Mouse (Mus musculus) lung, postnatal 36 days (tissue): ENCODE measurements around the gene Slc9b2.

Source experiments
- DNase-seq: peaks from one replicate; pipeline ENCODE4 v3.0.0; 2022; ENCODE audit warnings: mixed read lengths

The Slc9b2 gene

DNA sequence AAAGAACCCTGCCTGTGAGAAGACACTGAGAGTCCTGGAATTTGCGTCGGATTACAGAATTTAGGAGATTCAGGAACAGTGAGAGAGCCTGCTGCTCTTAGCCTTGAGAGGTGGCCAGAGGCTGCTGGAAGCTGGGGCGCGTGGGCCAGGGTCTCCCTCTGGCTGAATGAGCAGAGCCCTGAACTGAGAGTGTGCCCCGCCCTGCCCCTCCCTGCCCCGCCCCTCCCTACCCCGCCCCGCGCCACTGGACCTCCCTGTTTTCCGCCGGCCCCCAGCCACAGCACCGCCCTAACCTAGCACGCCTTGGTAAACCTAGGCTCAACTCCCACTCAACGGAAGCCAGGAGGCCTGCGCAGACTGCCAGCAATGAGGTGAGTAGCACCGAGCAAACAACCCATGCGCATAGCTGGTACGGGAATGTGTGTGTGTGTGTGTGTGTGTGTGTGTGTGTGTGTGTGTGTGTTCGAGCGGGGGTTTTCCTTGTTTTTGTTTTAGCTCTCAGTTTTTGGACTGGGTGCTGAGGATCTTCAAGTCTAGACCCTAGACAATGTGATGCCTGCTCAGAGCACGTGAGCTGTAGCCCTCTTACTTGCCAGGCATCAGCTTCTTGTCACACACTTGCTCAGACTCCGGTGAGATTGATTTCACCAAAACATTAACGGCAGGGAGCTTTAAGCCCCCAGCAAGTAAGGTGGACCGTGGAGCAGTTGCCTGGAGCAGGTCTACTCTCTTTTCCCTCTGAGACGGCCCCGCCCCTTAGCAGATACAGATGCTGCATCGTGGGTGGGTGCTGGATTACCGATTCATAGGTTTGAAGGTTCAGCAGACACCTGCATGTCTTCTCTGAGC, at the start of gene Slc9b2:
Slc9b2 (plus strand) TSS at position 290 of the 849 bp plus-strand sequence.
- peak; percentile 55 for DNase-seq

- no peak for DNase-seq
Measured at GRCm38 (mm10) chr3:135258919-135259318, 48.6 kb upstream of the Slc9b2 start.

DNA sequence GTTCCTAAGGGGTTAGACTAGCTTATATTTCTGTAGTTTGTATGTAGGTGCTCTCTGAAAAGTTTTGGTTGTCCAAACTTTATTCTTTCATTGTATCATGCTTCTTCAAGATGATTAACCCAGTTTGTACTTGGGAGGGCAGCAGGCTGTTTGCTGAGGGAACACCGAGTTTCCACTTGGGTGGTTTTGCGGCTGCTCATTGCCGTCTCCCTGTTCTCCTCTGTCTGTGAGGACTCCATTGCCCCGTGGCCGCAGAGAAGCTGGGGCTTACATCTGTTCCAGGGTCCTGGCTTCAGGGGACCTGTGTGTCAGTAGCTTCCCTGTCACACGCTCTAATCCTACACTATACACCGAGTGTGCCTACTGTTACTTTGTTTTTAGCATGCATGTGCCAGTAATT, 47.3 kb upstream of the Slc9b2 start:
- no peak for DNase-seq

GRCm38 (mm10) chr3:135268616-135269015, 38.9 kb upstream of the Slc9b2 start:
- no peak for DNase-seq

DNA sequence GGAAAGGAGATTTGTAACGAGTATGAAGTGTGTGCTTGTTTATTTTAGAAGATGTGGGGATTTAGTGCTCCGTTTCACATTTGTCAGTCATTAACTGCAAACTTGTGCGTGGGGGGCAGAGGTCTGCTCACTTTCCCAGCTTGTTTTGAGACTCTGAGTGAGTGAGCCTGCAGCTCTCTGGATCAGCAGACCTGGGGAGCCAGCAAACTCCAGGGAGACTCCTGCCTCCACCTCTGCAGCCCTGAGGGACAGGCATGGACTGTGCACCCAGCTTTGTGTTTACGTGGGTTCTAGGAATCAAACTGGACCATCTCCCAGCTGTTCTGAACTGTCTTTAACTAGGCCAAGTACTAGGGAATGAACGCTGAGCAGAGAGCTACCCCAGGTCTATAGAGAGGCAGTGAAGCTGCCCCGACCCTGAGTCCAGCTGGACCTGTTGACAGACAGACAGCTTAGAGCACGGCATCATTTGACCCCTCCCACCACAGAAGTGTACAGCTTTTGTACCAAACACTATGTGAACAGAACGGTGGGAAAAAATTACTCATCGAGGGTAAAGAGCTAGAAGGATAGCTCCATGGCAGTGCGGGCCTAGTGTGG, 38.0 kb upstream of the Slc9b2 start:
- DNase-seq = no peak

DNA sequence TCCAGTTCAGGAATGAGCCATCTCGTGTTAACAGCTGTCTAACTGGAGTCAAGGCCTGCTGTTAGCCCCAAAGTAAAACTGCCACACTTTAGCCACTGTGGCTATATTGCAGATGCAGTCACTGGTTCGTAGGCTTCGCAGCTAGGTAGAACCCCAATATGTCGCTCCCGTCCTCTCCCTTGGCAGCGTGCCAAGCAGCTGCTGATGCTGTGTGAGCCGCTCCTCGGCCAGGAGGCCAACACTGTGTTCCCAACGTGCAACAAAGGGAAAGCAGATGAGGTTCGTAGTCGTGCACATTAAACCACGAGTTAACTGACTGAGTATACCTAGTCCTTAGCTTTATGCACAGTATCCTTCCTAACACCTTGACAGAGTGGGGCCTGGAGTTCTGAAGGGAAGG, 34.9 kb upstream of the Slc9b2 start:
- DNase-seq = no peak

DNA sequence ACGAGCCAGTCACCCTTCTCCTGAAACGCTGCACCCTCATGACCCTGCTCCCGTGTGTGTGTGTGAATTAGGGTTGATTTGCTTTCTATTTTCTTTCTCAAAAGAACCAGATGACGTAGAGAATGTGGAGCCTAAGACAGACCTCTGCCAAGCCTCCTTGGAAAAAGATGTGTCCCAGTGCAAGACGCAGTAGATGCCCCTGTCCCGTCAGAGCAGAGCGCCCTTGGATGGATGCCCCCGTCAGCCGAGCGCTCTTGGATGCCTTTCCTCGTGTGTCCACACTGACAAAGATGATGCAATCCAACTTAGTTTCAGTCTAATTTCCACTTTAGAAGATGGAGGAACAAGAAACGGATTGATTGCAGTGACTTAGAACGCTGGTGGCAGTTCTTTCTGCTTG, 34.5 kb upstream of the Slc9b2 start:
- DNase-seq = no peak

GRCm38 (mm10) chr3:135280160-135280559, 27.3 kb upstream of the Slc9b2 start:
- no peak for DNase-seq

- peak; percentile 92 for DNase-seq
Measured at GRCm38 (mm10) chr3:135280669-135281415, 26.7 kb upstream of the Slc9b2 start, which contains the start of gene Bdh2. Gene Bdh2, plus strand, starts transcription at chr3:135281221.

DNA sequence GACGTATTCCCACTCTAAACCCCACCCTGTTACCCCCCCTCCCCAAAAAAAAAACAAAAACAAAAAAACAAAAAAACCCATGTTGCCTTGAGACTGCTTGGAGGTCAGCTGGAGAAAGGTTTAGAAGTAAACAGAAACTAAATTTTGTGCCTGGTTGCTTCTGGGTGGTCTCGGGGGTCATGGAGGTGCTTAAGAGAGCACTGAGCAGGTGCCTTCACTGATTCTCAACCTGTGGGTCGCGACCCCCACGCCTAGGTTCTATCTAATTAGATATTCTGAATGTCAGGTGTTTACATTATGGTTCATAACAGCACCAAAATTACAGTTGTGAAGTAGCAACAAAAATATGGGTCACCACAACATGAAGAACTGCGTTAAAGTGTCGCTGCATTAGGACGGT, 25.8 kb upstream of the Slc9b2 start:
- DNase-seq = no peak

- DNase-seq = peak; percentile 44
Measured at GRCm38 (mm10) chr3:135285256-135285655, 22.2 kb upstream of the Slc9b2 start.

DNA sequence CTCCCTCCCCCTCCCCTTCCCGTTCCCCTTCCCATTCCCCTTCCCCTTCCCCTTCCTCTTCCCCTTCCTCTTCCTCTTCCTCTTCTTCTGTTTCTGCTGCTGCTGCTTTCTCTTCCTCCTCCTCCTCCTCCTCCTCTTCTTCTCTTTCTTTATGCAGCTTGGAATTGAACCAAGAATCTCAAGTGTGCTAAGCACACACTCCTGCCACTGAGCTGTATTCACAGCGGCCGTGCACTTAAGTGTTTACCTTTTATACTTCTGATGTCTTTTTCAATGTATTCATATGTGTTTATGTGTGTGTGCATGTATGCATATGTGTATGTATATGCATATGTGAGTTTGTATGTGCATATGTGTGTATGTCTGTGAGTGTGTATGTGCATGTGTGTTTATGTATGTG, 21.7 kb upstream of the Slc9b2 start:
- DNase-seq = peak; percentile 46

- no peak for DNase-seq
Measured at GRCm38 (mm10) chr3:135288138-135288750, 19.3 kb upstream of the Slc9b2 start.

GRCm38 (mm10) chr3:135289148-135289547, 18.4 kb upstream of the Slc9b2 start:
- DNase-seq = no peak

GRCm38 (mm10) chr3:135290249-135290894, 17.1 kb upstream of the Slc9b2 start:
- DNase-seq = peak; percentile 55

GRCm38 (mm10) chr3:135293703-135294102, 13.8 kb upstream of the Slc9b2 start:
- DNase-seq = no peak

DNA sequence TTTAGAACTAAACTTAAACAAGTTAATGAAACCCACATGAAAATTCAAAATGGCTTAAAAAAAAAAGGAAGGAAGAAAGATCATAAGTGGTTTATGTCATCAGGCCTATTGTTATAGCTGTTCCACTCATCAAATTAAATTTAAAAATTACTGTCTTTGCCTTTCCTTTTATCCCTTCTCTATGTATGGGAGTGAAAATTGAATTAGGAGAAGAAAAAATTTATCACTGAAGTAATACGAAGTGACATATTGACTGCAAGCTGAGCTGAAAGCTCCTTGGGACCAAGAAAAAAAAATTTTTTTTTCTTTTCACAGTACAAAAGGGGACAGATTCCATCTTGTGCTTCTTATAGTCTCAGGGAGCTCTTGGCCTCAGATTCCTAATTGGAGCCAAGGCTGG, 11.9 kb upstream of the Slc9b2 start:
- DNase-seq = no peak

DNA sequence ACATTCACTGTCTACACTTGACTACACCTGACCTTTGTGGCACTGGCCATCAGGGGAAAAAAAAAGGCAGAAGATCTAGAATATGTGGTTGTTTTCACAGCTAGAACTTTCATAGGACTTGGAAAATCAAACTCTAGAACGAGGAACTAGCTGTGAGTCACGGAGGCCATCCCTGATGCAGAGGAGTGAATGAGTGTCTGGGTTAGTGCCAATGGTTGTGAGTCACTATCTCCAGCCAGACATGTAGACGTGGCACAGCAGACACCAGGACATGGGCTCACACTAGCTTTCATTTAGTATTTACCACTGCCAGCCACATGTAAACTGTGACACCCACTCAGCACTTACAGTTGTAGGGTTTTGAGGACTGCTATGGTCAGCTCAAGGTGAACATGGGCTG, 8.9 kb upstream of the Slc9b2 start:
- DNase-seq = peak; percentile 46

DNA sequence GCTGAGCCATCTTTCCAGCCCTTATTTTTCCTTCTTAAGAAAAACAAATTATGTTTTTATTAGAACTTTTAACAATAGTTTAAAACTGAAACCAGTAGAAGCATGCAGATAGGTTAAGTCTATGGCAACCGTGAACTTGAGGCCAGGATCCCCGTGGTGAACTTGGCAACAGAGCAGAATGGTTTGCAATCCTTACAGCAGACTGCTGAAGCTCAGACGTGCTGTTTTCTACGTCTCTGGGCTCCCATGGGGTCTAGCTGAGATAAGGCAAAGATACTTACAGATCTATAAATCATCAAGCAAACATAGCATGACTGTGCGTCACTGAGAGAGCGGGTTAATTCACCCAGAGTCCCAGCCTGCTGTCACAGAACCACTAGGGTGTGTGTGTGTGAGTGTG, 7.4 kb upstream of the Slc9b2 start:
- DNase-seq = no peak

- DNase-seq = no peak
Measured at GRCm38 (mm10) chr3:135304060-135304459, 3.4 kb upstream of the Slc9b2 start.

DNA sequence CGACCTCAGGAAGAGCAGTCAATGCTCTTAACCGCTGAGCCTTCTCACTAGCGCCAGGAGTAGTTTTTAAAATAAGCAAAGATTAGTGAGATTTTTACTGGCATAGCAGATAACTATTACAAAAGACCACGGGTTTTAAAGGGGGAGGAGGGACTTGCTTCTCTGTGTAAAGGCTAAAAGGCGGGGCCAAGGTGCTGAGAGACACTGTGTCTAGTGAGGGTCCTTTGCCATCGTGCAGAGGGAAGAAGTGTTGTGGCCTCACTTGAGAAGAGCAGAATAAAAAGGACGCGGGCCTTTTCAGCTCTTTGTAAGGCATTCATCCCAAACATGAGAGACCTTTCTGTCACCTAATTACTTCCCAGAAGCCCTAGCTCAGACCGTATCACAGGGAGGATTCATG, 2.9 kb upstream of the Slc9b2 start:
- no peak for DNase-seq

- no peak for DNase-seq
Measured at GRCm38 (mm10) chr3:135312916-135313491, 5.5 kb downstream of the Slc9b2 start.
